Mouse (Mus musculus): ENCODE results near the gene Rpusd3. TPM values are rescaled to one million over a fixed set of nuclear protein-coding genes. Genes with fewer than 3 reads are reported as not detected.

Rpusd3 gene
- polyA plus RNA-seq, 1 experiment from 2014 or later = 19.2 TPM

DNA sequence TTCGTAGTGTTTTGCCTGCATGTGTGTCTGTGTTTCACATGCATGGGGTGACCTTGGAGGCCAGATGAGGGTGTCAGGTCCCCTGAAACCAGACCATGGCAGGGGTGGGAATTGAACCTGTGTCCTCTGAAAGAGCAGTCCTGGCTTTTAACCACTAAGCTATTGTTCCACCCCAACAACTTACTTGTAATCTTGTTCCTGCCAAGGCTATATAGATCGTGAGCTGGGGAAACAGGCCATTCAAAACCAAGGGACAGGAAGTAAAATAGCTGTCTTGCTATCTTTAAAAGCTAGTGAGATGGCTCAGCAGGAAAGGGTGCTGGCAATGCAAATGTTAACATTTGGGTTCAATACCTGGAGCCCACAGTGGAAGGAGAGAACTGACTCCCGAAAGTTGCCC is 10.8 kb upstream of the Rpusd3 start:
- Histone ChIP-seq H3K27ac (no peak overlapping the region), H3K9me3 (replicated peaks) (no peaks in the 10 kb centered on the region), H3K36me3 (no peaks in the 10 kb centered on the region), H3K4me1 (replicated peaks) (no peaks in the 10 kb centered on the region), H3K27me3 (no peaks in the 10 kb centered on the region), H3K4me3 (replicated peaks) (no peak overlapping the region), H3K4me2 (no peak overlapping the region), H3K9ac (no peak overlapping the region)
- ATAC-seq (ENCODE audit: low read depth) = no peak
- no peak for DNase-seq
- 50% methylated on average over 3 of the region's 3 CpGs for WGBS (ENCODE audit: insufficient replicate concordance)

DNA sequence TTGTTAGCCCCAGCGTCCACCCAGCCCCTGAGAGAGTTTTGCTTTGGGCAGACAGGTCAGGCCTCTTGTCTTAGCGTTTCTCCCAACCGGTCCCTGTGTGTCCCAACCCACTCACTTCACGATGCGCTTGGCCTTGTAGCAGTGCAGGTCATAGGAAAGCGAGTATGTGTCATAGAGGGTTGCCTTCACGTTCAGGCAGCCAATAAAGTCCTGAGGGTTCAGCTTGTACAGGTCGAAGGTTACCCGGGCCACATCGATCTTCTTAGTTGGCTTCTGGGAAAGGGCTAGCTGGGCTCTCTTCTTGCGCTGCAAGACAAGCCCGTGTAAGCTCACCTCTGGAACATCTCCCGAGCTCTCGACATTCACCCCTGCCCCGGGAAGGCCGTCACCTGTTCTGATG is 8.9 kb upstream of the Rpusd3 start:
- Histone ChIP-seq H3K9me3 (replicated peaks) (no peaks in the 10 kb centered on the region), H3K9ac (no peak overlapping the region), H3K27me3 (no peaks in the 10 kb centered on the region), H3K36me3 (no peaks in the 10 kb centered on the region), H3K4me1 (replicated peaks) (no peaks in the 10 kb centered on the region), H3K4me3 (replicated peaks) (no peak overlapping the region), H3K27ac (no peak overlapping the region), H3K4me2 (no peak overlapping the region)
- ATAC-seq (ENCODE audit: low read depth) (0 out of 2 replicates have a peak, but pooled peaks have one; percentile 39), DNase-seq (no peak)
- WGBS (ENCODE audit: insufficient replicate concordance) = 82% methylated on average over 16 of the region's 16 CpGs

- no peaks in the 10 kb centered on the region for H3K36me3 ChIP-seq
- H3K27me3 ChIP-seq = no peaks in the 10 kb centered on the region
- no peak overlapping the region for H3K4me3 ChIP-seq (replicated peaks)
- DNase-seq (peak; percentile 37), ATAC-seq (ENCODE audit: low read depth) (no peak)
- 53% methylated on average over 3 of the region's 3 CpGs for WGBS (ENCODE audit: insufficient replicate concordance)
- H3K9ac ChIP-seq = no peak overlapping the region
- no peak overlapping the region for H3K27ac ChIP-seq
- no peaks in the 10 kb centered on the region for H3K4me1 ChIP-seq (replicated peaks)
- no peaks in the 10 kb centered on the region for H3K9me3 ChIP-seq (replicated peaks)
- H3K4me2 ChIP-seq = no peak overlapping the region
Measured at GRCm38 (mm10) chr6:113427397-113427796, 8.3 kb upstream of the Rpusd3 start.

DNA sequence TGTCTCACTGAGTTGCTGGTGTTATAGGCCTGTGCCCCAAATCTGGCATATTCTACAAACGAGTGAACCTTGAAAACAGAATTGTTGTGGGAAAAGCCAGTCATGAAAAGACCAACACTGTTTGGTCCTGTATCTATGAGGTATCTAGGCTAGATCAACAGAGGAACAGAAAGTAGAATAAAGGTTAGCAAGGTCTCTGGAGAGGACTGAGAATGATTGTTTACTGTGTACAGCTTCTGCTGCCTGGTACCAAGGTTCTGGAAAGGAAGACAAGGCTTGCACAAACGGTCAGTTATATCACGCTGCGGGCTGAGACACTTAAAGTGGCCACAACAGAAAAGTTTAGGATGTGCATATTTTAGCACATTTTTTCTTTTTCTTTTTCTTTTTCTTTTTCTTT is 7.6 kb upstream of the Rpusd3 start:
- ATAC-seq (ENCODE audit: low read depth) (no peak), DNase-seq (no peak)
- Histone ChIP-seq H3K9me3 (replicated peaks) (no peaks in the 10 kb centered on the region), H3K4me3 (replicated peaks) (no peak overlapping the region), H3K9ac (no peak overlapping the region), H3K4me1 (replicated peaks) (no peaks in the 10 kb centered on the region), H3K27ac (no peak overlapping the region), H3K27me3 (no peaks in the 10 kb centered on the region), H3K36me3 (no peaks in the 10 kb centered on the region), H3K4me2 (no peak overlapping the region)
- 82% methylated on average over 4 of the region's 4 CpGs for WGBS (ENCODE audit: insufficient replicate concordance)

DNA sequence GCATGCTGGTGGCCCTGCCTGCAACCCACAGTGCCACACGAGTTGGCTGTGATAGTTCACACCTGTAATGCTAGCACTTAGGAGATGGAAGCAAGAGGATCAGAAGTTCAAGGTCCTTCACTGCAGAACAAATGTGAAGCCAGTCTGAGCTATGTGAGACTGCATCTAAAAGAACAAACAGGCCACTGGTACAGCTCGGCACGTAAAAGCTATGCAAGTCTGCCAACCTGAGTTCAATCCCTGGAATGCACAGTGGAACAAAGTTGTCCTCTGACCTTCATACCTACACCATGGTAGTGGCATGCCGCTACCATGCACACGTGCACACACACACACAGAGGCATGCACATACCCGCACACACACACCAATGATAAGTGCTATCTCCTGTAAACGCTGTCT is 5.0 kb upstream of the Rpusd3 start:
- Histone ChIP-seq H3K27me3 (no peaks in the 10 kb centered on the region), H3K9me3 (replicated peaks) (no peaks in the 10 kb centered on the region), H3K27ac (no peak overlapping the region), H3K4me3 (replicated peaks) (no peak overlapping the region), H3K4me1 (replicated peaks) (peaks cover 18% of the 10 kb centered on the region), H3K36me3 (no peaks in the 10 kb centered on the region), H3K9ac (no peak overlapping the region), H3K4me2 (no peak overlapping the region)
- DNase-seq (no peak), ATAC-seq (ENCODE audit: low read depth) (no peak)
- WGBS (ENCODE audit: insufficient replicate concordance) = 73% methylated on average over 7 of the region's 7 CpGs

GRCm38 (mm10) chr6:113423000-113423399 is 3.9 kb upstream of the Rpusd3 start:
- Histone ChIP-seq H3K36me3 (no peaks in the 10 kb centered on the region), H3K9me3 (replicated peaks) (no peaks in the 10 kb centered on the region), H3K4me2 (no peak overlapping the region), H3K27ac (no peak overlapping the region), H3K27me3 (no peaks in the 10 kb centered on the region), H3K4me3 (replicated peaks) (no peak overlapping the region), H3K9ac (no peak overlapping the region), H3K4me1 (replicated peaks) (peaks cover 28% of the 10 kb centered on the region)
- ATAC-seq (ENCODE audit: low read depth) (no peak), DNase-seq (no peak)
- 22% methylated on average over 4 of the region's 4 CpGs for WGBS (ENCODE audit: insufficient replicate concordance)

GRCm38 (mm10) chr6:113418441-113419198 is 520 bp downstream of the Rpusd3 start:
- Histone ChIP-seq H3K4me3 (replicated peaks) (peak overlapping the region; percentile 72), H3K27ac (peak overlapping the region; percentile 57), H3K36me3 (peaks cover 14% of the 10 kb centered on the region; the same call in 1 of the 2 replicates), H3K4me1 (replicated peaks) (peaks cover 34% of the 10 kb centered on the region), H3K27me3 (no peaks in the 10 kb centered on the region), H3K9me3 (replicated peaks) (no peaks in the 10 kb centered on the region), H3K9ac (peak overlapping the region; percentile 82), H3K4me2 (peak overlapping the region; percentile 93)
- no peak for DNase-seq
- 14% methylated on average over 16 of the region's 16 CpGs for WGBS (ENCODE audit: insufficient replicate concordance)
- ATAC-seq (ENCODE audit: low read depth) = peak; percentile 66

GRCm38 (mm10) chr6:113416416-113416815 is 2.7 kb downstream of the Rpusd3 start:
- no peak overlapping the region for H3K27ac ChIP-seq
- H3K4me1 ChIP-seq (replicated peaks) = peaks cover 32% of the 10 kb centered on the region
- H3K9me3 ChIP-seq (replicated peaks) = no peaks in the 10 kb centered on the region
- no peak overlapping the region for H3K4me3 ChIP-seq (replicated peaks)
- peaks cover 14% of the 10 kb centered on the region for H3K36me3 ChIP-seq
- H3K4me2 ChIP-seq = no peak overlapping the region
- H3K27me3 ChIP-seq = no peaks in the 10 kb centered on the region
- no peak overlapping the region for H3K9ac ChIP-seq
- whole genome bisulfite sequencing (ENCODE audit: insufficient replicate concordance) = 75% methylated on average over 5 of the region's 5 CpGs
- no peak for DNase-seq
- ATAC-seq (ENCODE audit: low read depth) = no peak

DNA sequence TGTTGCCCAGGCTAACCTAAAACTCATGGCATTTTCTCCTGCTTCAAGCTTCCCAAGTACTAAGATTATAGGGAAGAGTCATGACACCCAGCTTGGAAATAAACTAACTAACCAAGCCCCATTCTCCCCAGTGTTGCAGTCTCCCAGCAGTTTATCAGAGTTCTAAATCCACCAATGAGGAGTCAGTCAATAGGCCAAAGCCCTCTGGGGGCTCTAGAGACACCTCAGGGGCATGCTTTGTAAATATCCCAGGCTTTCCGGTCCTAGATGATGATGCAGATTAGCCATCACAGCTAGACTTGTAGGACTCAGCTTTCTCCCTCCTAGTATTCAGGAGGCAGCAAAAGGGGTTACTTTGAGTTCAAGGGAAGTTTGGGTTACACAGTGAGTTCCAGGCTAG is 9.1 kb downstream of the Rpusd3 start:
- 57% methylated on average over 1 of the region's 1 CpGs for whole genome bisulfite sequencing (ENCODE audit: insufficient replicate concordance)
- ATAC-seq (ENCODE audit: low read depth) = no peak
- no peaks in the 10 kb centered on the region for H3K27me3 ChIP-seq

DNA sequence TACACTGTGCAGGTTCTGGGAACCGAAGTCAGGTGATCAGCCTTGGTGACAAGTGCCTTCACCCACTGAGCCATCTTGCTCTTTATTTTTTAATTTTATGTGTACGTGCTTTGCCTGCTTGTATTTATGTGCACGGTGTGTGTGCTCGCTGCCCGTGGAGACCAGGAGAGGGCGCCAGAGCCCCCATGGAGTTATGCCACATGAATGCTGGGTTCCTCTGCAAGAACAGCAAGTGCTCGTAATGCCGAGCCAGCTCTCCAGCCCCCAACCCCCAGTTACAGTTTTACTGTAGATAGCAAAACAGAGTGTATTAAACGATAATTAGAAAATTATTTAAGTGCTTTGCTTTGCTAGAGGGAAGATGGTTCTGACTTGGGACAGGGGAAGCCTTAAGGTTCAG is 12.5 kb downstream of the Rpusd3 start:
- WGBS (ENCODE audit: insufficient replicate concordance) = 72% methylated on average over 9 of the region's 9 CpGs
- peak; percentile 20 for DNase-seq
- Histone ChIP-seq H3K4me1 (replicated peaks) (no peaks in the 10 kb centered on the region), H3K27ac (no peak overlapping the region), H3K9me3 (replicated peaks) (no peaks in the 10 kb centered on the region), H3K9ac (no peak overlapping the region), H3K4me3 (replicated peaks) (no peak overlapping the region), H3K36me3 (0 out of 2 replicates have a peak, but pooled peaks cover 3% of the 10 kb centered on the region), H3K27me3 (no peaks in the 10 kb centered on the region), H3K4me2 (no peak overlapping the region)
- no peak for ATAC-seq (ENCODE audit: low read depth)

More for the DNA sequence above, 9.1 kb downstream of the Rpusd3 start:
- no peak overlapping the region for H3K4me2 ChIP-seq
- no peak overlapping the region for H3K9ac ChIP-seq
- H3K36me3 ChIP-seq = peaks cover 3% of the 10 kb centered on the region; the same call in 1 of the 2 replicates
- no peaks in the 10 kb centered on the region for H3K9me3 ChIP-seq (replicated peaks)
- H3K4me3 ChIP-seq (replicated peaks) = no peak overlapping the region
- H3K4me1 ChIP-seq (replicated peaks) = no peaks in the 10 kb centered on the region
- DNase-seq = no peak
- H3K27ac ChIP-seq = no peak overlapping the region

- no peaks in the 10 kb centered on the region for H3K9me3 ChIP-seq (replicated peaks)
- no peak overlapping the region for H3K4me3 ChIP-seq (replicated peaks)
- H3K27ac ChIP-seq = no peak overlapping the region
- ATAC-seq (ENCODE audit: low read depth) = no peak
- DNase-seq = no peak
- no peaks in the 10 kb centered on the region for H3K4me1 ChIP-seq (replicated peaks)
- WGBS (ENCODE audit: insufficient replicate concordance) = 63% methylated on average over 6 of the region's 6 CpGs
- no peak overlapping the region for H3K4me2 ChIP-seq
- no peak overlapping the region for H3K9ac ChIP-seq
- no peaks in the 10 kb centered on the region for H3K27me3 ChIP-seq
- 0 out of 2 replicates have a peak, but pooled peaks cover 3% of the 10 kb centered on the region for H3K36me3 ChIP-seq
Measured at GRCm38 (mm10) chr6:113405483-113405882, 13.7 kb downstream of the Rpusd3 start.

Data from liver, embryonic 13.5 days (tissue).